Comparison of ENCODE assay signal across 8 mouse cellular contexts in genomic region chr7:76392296-76392940, GRCm38 (mm10).
DNase-seq lines count a peak whose midpoint lies in the region; ATAC-seq and TF ChIP-seq lines count a peak whose summit lies in the region.

No protein-coding gene starts in this region.

- no peak overlapping the region for H3K4me3 ChIP-seq in heart, postnatal 0 days (ENCODE audit: low read depth, low read length)
- H3K4me3 ChIP-seq in embryonic facial prominence, embryonic 13.5 days, result peak overlapping the region; percentile 33
- H3K4me3 ChIP-seq in hindbrain, embryonic 15.5 days, result peak overlapping the region; percentile 35
- H3K4me3 ChIP-seq in midbrain, embryonic 14.5 days (replicated peaks; ENCODE audit: low read depth, low read length), result peak overlapping the region; percentile 37

- no peak for TF ChIP-seq EP300 in heart, postnatal 0 days (IDR thresholded peaks at IDR 0.05; ENCODE audit: low read depth)

- H3K9me3 ChIP-seq in heart, postnatal 0 days (replicated peaks; ENCODE audit: control insufficient read depth, low read length), result no peaks in the 10 kb centered on the region
- H3K9me3 ChIP-seq in embryonic facial prominence, embryonic 13.5 days, result no peaks in the 10 kb centered on the region
- H3K9me3 ChIP-seq in hindbrain, embryonic 15.5 days, result no peaks in the 10 kb centered on the region
- H3K9me3 ChIP-seq in midbrain, embryonic 14.5 days (ENCODE audit: control insufficient read depth, low read length), result no peaks in the 10 kb centered on the region

- H3K9ac ChIP-seq in heart, postnatal 0 days (replicated peaks; ENCODE audit: low read depth, low read length), result no peak overlapping the region
- H3K9ac ChIP-seq in embryonic facial prominence, embryonic 13.5 days, result no peak overlapping the region
- 0 out of 2 replicates have a peak overlapping the region, but pooled peaks have one; percentile 38 for H3K9ac ChIP-seq in hindbrain, embryonic 15.5 days
- peak overlapping the region; percentile 18; the same call in 1 of the 2 replicates for H3K9ac ChIP-seq in midbrain, embryonic 14.5 days (replicated peaks; ENCODE audit: low read length)

- H3K27me3 ChIP-seq in heart, postnatal 0 days (ENCODE audit: control insufficient read depth, insufficient read depth, low read length), result no peaks in the 10 kb centered on the region
- no peaks in the 10 kb centered on the region; the same call in 1 of the 2 replicates for H3K27me3 ChIP-seq in embryonic facial prominence, embryonic 13.5 days
- H3K27me3 ChIP-seq in hindbrain, embryonic 15.5 days, result no peaks in the 10 kb centered on the region
- H3K27me3 ChIP-seq in midbrain, embryonic 14.5 days (ENCODE audit: control insufficient read depth, insufficient read depth, low read length), result no peaks in the 10 kb centered on the region

- no peak overlapping the region for H3K27ac ChIP-seq in heart, postnatal 0 days (ENCODE audit: low read depth)
- no peak overlapping the region for H3K27ac ChIP-seq in embryonic facial prominence, embryonic 13.5 days
- H3K27ac ChIP-seq in hindbrain, embryonic 15.5 days (replicated peaks), result peak overlapping the region; percentile 70
- H3K27ac ChIP-seq in midbrain, embryonic 14.5 days (replicated peaks; ENCODE audit: low read depth, low read length), result peak overlapping the region; percentile 46; the same call in 1 of the 2 replicates

- no peak for TF ChIP-seq CTCF in heart, postnatal 0 days (IDR thresholded peaks at IDR 0.05; ENCODE audit: low read depth)

- intact Hi-C loops in heart, postnatal 25 days (cut with DNase I), result loop anchor here (10.0 kb wide), 1 partner anchor 1052 kb away; no protein-coding TSS in a partner anchor

- H3K4me1 ChIP-seq in heart, postnatal 0 days (ENCODE audit: control insufficient read depth, insufficient read depth), result peaks cover 5% of the 10 kb centered on the region; the same call in 1 of the 2 replicates
- H3K4me1 ChIP-seq in embryonic facial prominence, embryonic 13.5 days, result peaks cover 11% of the 10 kb centered on the region
- peaks cover 16% of the 10 kb centered on the region for H3K4me1 ChIP-seq in hindbrain, embryonic 15.5 days (replicated peaks)
- peaks cover 8% of the 10 kb centered on the region; the same call in 1 of the 2 replicates for H3K4me1 ChIP-seq in midbrain, embryonic 14.5 days (ENCODE audit: control insufficient read depth, insufficient read depth, low read length)

- no peaks in the 10 kb centered on the region for H3K36me3 ChIP-seq in heart, postnatal 0 days (replicated peaks; ENCODE audit: control insufficient read depth, insufficient read depth, low read length)
- no peaks in the 10 kb centered on the region for H3K36me3 ChIP-seq in embryonic facial prominence, embryonic 13.5 days
- no peaks in the 10 kb centered on the region for H3K36me3 ChIP-seq in hindbrain, embryonic 15.5 days
- H3K36me3 ChIP-seq in midbrain, embryonic 14.5 days (ENCODE audit: control insufficient read depth, insufficient read depth, low read length), result no peaks in the 10 kb centered on the region

- no peak for DNase-seq in heart, postnatal 0 days (ENCODE audit: low spot score)
- DNase-seq in heart, postnatal 25 days (ENCODE audit: low spot score), result no peak
- no peak for DNase-seq in midbrain, embryonic 14.5 days
- no peak for DNase-seq in natural killer cell, adult 2 months (ENCODE audit: low spot score in 2 of 2)
- no peak for DNase-seq in kidney, adult 9 months

- H3K4me2 ChIP-seq in heart, postnatal 0 days (ENCODE audit: low read depth, low read length), result peak overlapping the region; percentile 60; the same call in 1 of the 2 replicates
- H3K4me2 ChIP-seq in embryonic facial prominence, embryonic 13.5 days, result peak overlapping the region; percentile 61
- H3K4me2 ChIP-seq in hindbrain, embryonic 15.5 days, result peak overlapping the region; percentile 54
- H3K4me2 ChIP-seq in midbrain, embryonic 14.5 days (ENCODE audit: low read length), result peak overlapping the region; percentile 61

- 24% methylated on average over 15 of the region's 15 CpGs for WGBS in heart, postnatal 0 days
- WGBS in embryonic facial prominence, embryonic 13.5 days, result 18% methylated on average over 15 of the region's 15 CpGs
- WGBS in hindbrain, embryonic 15.5 days, result 24% methylated on average over 15 of the region's 15 CpGs
- WGBS in midbrain, embryonic 14.5 days, result 16% methylated on average over 15 of the region's 15 CpGs

- no peak for ATAC-seq in heart, postnatal 0 days (ENCODE audit: insufficient read depth, low read depth)
- peak; percentile 70 for ATAC-seq in embryonic facial prominence, embryonic 13.5 days (ENCODE audit: insufficient number of reproducible peaks, insufficient read depth, low FRiP score, low TSS enrichment, low read depth)
- ATAC-seq in hindbrain, embryonic 15.5 days (ENCODE audit: low FRiP score, low read depth), result peak; percentile 69
- ATAC-seq in midbrain, embryonic 14.5 days (ENCODE audit: low FRiP score, low TSS enrichment), result peak; percentile 79
- ATAC-seq in monocyte, adult 5-6 weeks (replicated peaks; ENCODE audit: insufficient number of reproducible peaks, low FRiP score, low TSS enrichment, poor library complexity, severe bottlenecking), result no peak

Comparison
In these comparisons a context has a peak if more than half of its experiments do, and no peak if none do; other contexts are left out.
1. ATAC-seq: peak in embryonic facial prominence, embryonic 13.5 days (single experiment), hindbrain, embryonic 15.5 days (single experiment) and midbrain, embryonic 14.5 days (single experiment); none in heart, postnatal 0 days (single experiment) and monocyte, adult 5-6 weeks (single experiment).
2. H3K27ac ChIP-seq: peak in hindbrain, embryonic 15.5 days (single experiment) and midbrain, embryonic 14.5 days (single experiment); none in heart, postnatal 0 days (single experiment) and embryonic facial prominence, embryonic 13.5 days (single experiment).
3. H3K9ac ChIP-seq: peak in hindbrain, embryonic 15.5 days (single experiment) and midbrain, embryonic 14.5 days (single experiment); none in heart, postnatal 0 days (single experiment) and embryonic facial prominence, embryonic 13.5 days (single experiment).
4. Peak in every context shown above with its lines, with median percentiles within 50 percentile points of each other: H3K4me2 ChIP-seq.